Mouse (Mus musculus): ENCODE results near the gene Pidd1. TPM values are rescaled to one million over a fixed set of nuclear protein-coding genes. Genes with fewer than 3 reads are reported as not detected.

Pidd1 gene
- polyA plus RNA-seq, 1 experiment = 12.4 TPM

DNA sequence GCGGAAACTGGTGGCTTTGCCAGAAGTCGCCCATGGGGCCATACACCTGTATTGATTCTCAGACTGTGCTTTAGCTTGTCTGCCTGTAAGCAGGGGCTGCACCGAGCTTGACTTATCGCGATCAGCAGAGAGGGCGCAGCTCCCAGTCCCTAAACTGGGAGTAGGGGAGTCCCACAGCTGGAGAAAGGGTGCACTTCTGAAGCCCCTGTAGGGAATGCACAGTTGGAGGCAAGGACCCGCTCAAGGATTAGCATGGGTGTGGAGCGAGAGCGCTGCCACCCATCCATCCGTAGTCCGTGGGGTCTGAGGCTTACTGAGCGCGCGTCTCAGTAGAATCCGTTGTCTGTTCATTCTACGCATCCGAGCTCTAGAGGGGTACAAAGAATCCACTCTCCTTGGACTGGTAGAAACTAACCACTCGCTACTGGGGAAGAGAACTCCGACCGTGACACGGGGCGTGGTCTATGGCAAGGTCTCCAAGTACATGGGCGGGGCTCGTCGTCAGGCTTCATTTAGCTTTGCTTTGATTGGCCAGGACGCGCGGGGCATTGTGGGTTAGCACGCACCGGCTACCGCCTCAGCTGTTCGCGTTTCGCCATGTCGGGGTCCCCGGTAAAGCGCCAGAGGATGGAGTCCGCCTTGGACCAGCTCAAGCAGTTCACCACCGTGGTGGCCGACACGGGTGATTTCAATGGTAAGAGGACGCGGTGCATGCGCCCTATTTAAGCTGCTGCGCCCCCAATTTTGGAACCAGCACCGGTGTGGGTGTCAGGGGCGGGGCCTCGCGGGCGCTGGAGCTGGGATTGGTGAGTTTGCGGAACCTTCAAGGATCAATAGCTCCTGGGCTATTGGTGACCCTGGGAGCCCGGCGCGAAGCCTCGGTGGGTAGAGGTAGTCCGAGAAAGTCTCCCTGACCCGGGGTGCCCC, 51.9 kb downstream of the Pidd1 start, which contains the start of gene Taldo1:
Gene Taldo1, plus strand, starts transcription at position 575 of the 927 bp plus-strand sequence.
- no peak for TF ChIP-seq CTCF (IDR thresholded peaks at IDR 0.05; ENCODE audit: borderline replicate concordance, insufficient read depth, low read length)
- peak; percentile 77 for TF ChIP-seq POLR2A (IDR thresholded peaks at IDR 0.05; ENCODE audit: low read depth, low read length)
- Histone ChIP-seq H3K4me3 (ENCODE audit: insufficient read depth, low read length) (peak within 1 kb of the TSS; percentile 90), H3K4me1 (ENCODE audit: control insufficient read depth, insufficient read depth, low read length) (peaks cover 4% of the 10 kb centered on the region; the same call in 1 of the 2 replicates), H3K27ac (ENCODE audit: insufficient read depth, low read length) (peak within 1 kb of the TSS; percentile 23; the same call in 1 of the 2 replicates)

DNA sequence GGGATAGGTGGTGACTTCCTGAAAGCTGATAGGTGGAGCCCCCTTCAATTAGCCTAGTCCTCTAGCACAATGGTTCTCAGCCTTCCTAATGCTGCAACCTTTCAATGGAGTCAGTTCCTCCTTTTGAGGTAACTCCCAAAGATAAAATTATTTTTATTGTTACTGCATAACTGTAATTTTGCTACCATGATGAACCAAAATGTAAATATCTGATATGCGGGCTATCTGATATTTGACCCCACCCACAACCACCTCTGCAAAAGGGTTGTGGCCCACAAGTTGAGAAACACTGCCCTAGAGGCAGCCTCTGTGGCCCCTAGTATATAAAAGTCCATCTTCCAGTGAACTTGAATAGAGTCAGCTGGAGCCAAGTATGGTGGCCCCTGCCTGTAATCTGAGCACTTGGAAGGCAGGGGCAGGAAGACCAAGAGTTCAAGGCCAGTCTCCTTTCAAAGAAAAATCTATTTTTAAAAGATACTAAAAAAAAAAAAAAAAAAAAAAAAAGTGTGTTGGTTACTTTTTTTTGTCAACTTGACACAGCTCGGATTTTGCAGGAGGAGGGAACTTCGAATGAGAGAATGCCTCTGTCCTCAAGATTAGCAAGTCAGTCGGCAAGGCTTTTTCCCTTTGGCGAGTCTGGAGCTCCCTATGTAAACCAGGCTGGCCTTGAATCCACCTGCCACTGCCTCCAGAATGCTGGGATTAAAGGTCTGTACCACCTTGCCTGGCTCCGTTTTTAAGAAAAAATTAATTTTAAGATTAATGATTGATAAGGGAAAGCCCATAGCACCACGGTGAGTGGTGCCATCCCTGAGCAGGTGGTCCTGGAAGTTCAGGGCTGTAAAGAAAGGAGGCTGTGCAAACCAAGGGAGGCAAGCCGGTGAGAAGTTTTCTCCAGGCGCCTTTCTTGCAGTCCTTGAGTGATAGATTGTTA, 53.2 kb downstream of the Pidd1 start:
- Histone ChIP-seq H3K4me1 (ENCODE audit: control insufficient read depth, insufficient read depth, low read length) (peaks cover 4% of the 10 kb centered on the region; the same call in 1 of the 2 replicates), H3K4me3 (ENCODE audit: insufficient read depth, low read length) (no peak overlapping the region), H3K27ac (ENCODE audit: insufficient read depth, low read length) (no peak overlapping the region)
- TF ChIP-seq CTCF (IDR thresholded peaks at IDR 0.05; ENCODE audit: borderline replicate concordance, insufficient read depth, low read length) (no peak), POLR2A (IDR thresholded peaks at IDR 0.05; ENCODE audit: low read depth, low read length) (no peak)

DNA sequence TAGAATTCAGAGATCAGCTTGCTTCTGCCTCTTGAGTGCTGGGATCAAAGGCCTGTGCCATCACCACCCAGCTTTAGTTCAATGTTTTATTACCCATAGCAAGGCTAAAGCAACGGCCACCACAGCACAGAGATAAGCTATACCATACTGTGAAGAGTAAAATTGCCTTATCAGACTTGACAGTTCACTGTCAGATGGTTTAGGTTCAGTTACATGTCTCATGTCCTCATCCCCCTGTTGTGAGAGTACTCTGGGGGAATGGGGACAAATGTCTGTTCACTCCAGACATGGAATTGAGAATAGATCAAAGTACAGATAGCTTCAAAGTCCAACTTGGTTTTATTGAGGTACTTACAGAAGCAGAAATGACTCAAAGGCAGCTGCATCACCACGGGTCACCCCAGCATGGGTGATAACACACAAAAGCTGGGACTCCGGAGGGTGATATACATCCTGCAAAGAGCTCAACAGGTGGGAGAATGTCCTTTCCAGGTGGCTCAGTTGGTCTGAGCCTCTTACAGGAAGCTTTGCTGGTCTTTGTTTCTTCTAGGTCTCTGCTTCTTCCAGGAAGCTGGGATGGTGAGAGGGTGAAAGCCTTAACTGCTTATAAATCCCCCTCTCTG, 55.2 kb downstream of the Pidd1 start:
- Histone ChIP-seq H3K27ac (ENCODE audit: insufficient read depth, low read length) (no peak overlapping the region), H3K4me3 (ENCODE audit: insufficient read depth, low read length) (no peak overlapping the region), H3K4me1 (ENCODE audit: control insufficient read depth, insufficient read depth, low read length) (peaks cover 4% of the 10 kb centered on the region; the same call in 1 of the 2 replicates)
- no peak for TF ChIP-seq CTCF (IDR thresholded peaks at IDR 0.05; ENCODE audit: borderline replicate concordance, insufficient read depth, low read length)
- no peak for TF ChIP-seq POLR2A (IDR thresholded peaks at IDR 0.05; ENCODE audit: low read depth, low read length)

Other genes with a start within 250 kb of the Pidd1 start
- gene Lrrc56, start 249.9 kb downstream of the Pidd1 start, polyA plus RNA-seq (2011; ENCODE audit: insufficient read length, low read depth, missing spikeins) = 1.9 and 2.4 TPM in 2 replicates
- gene Lmntd2, start 229.9 kb downstream of the Pidd1 start, polyA plus RNA-seq (2011; ENCODE audit: insufficient read length, low read depth, missing spikeins) = 0.38 and 0.58 TPM in 2 replicates
- gene Rassf7, start 228.2 kb downstream of the Pidd1 start, polyA plus RNA-seq (2011; ENCODE audit: insufficient read length, low read depth, missing spikeins) = 3.9 and 5.8 TPM in 2 replicates
- gene Phrf1, start 215.2 kb downstream of the Pidd1 start, polyA plus RNA-seq (2011; ENCODE audit: insufficient read length, low read depth, missing spikeins) = 54.7 and 58.7 TPM in 2 replicates
- gene Irf7, start 177.5 kb downstream of the Pidd1 start, polyA plus RNA-seq (2011; ENCODE audit: insufficient read length, low read depth, missing spikeins) = 6.0 and 7.2 TPM in 2 replicates
- not detected in 2 replicates for gene Cdhr5, start 167.2 kb downstream of the Pidd1 start, polyA plus RNA-seq (2011; ENCODE audit: insufficient read length, low read depth, missing spikeins)
- gene Sct, start 164.9 kb downstream of the Pidd1 start, polyA plus RNA-seq (2011; ENCODE audit: insufficient read length, low read depth, missing spikeins) = not detected in 2 replicates
- gene Drd4, start 152.0 kb downstream of the Pidd1 start, polyA plus RNA-seq (2011; ENCODE audit: insufficient read length, low read depth, missing spikeins) = 0.28 TPM in 1 of 2 replicates, not detected in the other
- gene Deaf1, start 116.3 kb downstream of the Pidd1 start, polyA plus RNA-seq (2011; ENCODE audit: insufficient read length, low read depth, missing spikeins) = 30.5 and 37.2 TPM in 2 replicates
- gene Tmem80, start 116.3 kb downstream of the Pidd1 start, polyA plus RNA-seq (2011; ENCODE audit: insufficient read length, low read depth, missing spikeins) = 24.6 and 25.4 TPM in 2 replicates
- gene Eps8l2, start 105.1 kb downstream of the Pidd1 start, polyA plus RNA-seq (2011; ENCODE audit: insufficient read length, low read depth, missing spikeins) = 4.2 and 9.1 TPM in 2 replicates
- gene Taldo1, start 51.8 kb downstream of the Pidd1 start, polyA plus RNA-seq (2011; ENCODE audit: insufficient read length, low read depth, missing spikeins) = 93.0 and 121 TPM in 2 replicates
- 30.5 and 41.5 TPM in 2 replicates for gene Gatd1, start 29.9 kb downstream of the Pidd1 start, polyA plus RNA-seq (2011; ENCODE audit: insufficient read length, low read depth, missing spikeins)
- 4.9 and 5.4 TPM in 2 replicates for gene Cend1, start 14.5 kb downstream of the Pidd1 start, polyA plus RNA-seq (2011; ENCODE audit: insufficient read length, low read depth, missing spikeins)
- gene Slc25a22, start 6.1 kb downstream of the Pidd1 start, polyA plus RNA-seq (2011; ENCODE audit: insufficient read length, low read depth, missing spikeins) = 24.0 and 26.9 TPM in 2 replicates
- gene Rplp2, start 3.3 kb upstream of the Pidd1 start, polyA plus RNA-seq (2011; ENCODE audit: insufficient read length, low read depth, missing spikeins) = 1,600 and 1,818 TPM in 2 replicates
- gene Pnpla2, start 11.2 kb upstream of the Pidd1 start, polyA plus RNA-seq (2011; ENCODE audit: insufficient read length, low read depth, missing spikeins) = 18.9 and 26.7 TPM in 2 replicates
- gene Cracr2b, start 17.1 kb upstream of the Pidd1 start, polyA plus RNA-seq (2011; ENCODE audit: insufficient read length, low read depth, missing spikeins) = 1.3 and 2.7 TPM in 2 replicates
- 58.4 and 94.0 TPM in 2 replicates for gene Cd151, start 23.4 kb upstream of the Pidd1 start, polyA plus RNA-seq (2011; ENCODE audit: insufficient read length, low read depth, missing spikeins)
- gene Polr2l, start 31.1 kb upstream of the Pidd1 start, polyA plus RNA-seq (2011; ENCODE audit: insufficient read length, low read depth, missing spikeins) = 13.1 and 24.1 TPM in 2 replicates
- 184 and 207 TPM in 2 replicates for gene Tspan4, start 31.2 kb upstream of the Pidd1 start, polyA plus RNA-seq (2011; ENCODE audit: insufficient read length, low read depth, missing spikeins)
- 45.8 and 48.7 TPM in 2 replicates for gene Chid1, start 95.8 kb upstream of the Pidd1 start, polyA plus RNA-seq (2011; ENCODE audit: insufficient read length, low read depth, missing spikeins)
- 128 TPM in 2 replicates for gene Ap2a2, start 118.1 kb upstream of the Pidd1 start, polyA plus RNA-seq (2011; ENCODE audit: insufficient read length, low read depth, missing spikeins)
- gene Muc6, start 211.3 kb upstream of the Pidd1 start, polyA plus RNA-seq (2011; ENCODE audit: insufficient read length, low read depth, missing spikeins) = not detected in 2 replicates
- gene Muc2, start 246.3 kb upstream of the Pidd1 start, polyA plus RNA-seq (2011; ENCODE audit: insufficient read length, low read depth, missing spikeins) = 0.21 and 0.83 TPM in 2 replicates